Mouse (Mus musculus): ENCODE measurements around the gene Acvrl1.

Gene Acvrl1

GRCm38 (mm10) chr15:101126876-101127544, 1.3 kb upstream of the Acvrl1 start:
- no peak for TF ChIP-seq GATA4 (IDR thresholded peaks at IDR 0.05; ENCODE audit: insufficient replicate concordance, low read length)

DNA sequence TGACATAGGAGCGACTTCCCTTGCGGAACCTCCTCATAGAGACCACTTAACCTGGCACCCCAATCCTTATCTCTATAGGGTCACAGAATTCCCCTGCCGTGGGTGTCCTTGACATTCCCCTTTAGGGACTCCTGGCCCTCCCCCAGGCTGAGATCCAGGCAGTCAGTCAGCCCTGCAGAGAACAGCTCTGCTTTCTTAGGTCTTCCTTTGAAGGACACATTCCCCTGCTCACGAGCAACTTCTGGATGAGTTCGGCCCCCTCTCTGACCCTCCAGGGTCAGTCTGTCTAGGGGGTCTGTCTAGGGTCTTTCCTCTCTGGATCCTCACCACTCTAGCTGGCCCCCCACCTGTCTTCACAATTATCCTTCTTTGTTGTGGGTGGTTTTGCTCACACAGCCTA, 1.1 kb downstream of the Acvrl1 start:
- TF ChIP-seq GATA4 (IDR thresholded peaks at IDR 0.05; ENCODE audit: insufficient replicate concordance, low read length) = no peak

DNA sequence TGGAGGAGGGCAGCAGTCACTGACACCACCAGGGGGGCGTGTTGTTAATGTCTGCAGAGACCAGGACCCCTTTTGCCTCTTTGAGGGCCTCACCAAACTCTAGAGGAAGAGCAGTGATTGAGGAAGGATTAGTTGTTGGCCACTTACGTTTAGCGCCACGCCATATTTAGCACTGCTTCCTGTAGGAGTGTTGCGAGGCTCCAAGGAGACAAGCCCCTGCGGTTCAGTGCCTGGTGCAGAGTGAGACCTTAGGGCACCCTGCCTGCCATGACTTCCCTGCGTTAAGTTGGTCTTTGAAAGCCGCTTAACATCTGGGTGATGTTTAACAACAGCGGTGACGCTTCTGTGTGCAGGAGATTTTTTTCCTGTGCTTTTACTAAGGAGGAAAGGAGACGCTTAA, 3.2 kb downstream of the Acvrl1 start:
- TF ChIP-seq GATA4 (IDR thresholded peaks at IDR 0.05; ENCODE audit: insufficient replicate concordance, low read length) = no peak

DNA sequence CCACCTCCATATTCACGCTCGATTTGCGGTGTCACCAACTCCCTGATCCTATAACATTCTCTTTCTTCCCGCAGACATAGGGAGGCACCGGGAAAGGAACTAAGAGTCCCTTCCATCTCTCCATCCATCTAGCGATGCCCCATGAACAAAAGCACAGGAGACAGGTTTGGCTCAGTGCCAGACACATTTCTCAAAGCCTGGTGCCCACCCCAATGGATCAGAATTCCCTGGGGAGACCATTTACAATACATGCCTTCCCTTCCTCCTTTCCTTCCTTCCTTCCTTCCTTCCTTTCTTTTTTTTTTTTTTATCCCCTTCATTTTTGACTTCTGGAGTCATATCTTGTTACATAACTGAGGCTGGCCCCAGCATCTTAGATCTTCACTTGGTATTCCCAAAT, 3.7 kb downstream of the Acvrl1 start:
- TF ChIP-seq GATA4 (IDR thresholded peaks at IDR 0.05; ENCODE audit: insufficient replicate concordance, low read length) = no peak

DNA sequence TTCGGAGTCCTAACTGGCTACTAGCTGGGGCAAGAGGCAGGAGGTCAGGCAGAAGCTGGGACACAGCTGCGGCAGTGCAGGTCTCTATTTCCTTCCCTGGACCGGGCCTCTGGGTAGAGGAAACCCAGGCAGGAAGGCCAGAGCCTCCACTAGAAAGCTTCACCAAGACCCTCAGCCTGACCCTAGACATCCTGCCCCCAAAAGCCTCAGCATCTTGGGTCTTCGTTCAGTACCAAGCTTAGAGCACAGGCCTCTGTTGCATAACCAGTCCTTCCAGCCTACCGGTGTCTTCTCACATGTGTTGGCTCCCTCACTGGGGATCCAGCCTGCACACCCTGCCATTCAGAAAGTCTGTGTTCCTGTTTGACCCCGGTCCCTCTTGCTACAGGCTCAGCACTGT, 4.4 kb downstream of the Acvrl1 start:
- no peak for TF ChIP-seq GATA4 (IDR thresholded peaks at IDR 0.05; ENCODE audit: insufficient replicate concordance, low read length)

- TF ChIP-seq GATA4 (IDR thresholded peaks at IDR 0.05; ENCODE audit: insufficient replicate concordance, low read length) = no peak
Measured at GRCm38 (mm10) chr15:101133993-101134704, 5.8 kb downstream of the Acvrl1 start.

- TF ChIP-seq GATA4 (IDR thresholded peaks at IDR 0.05; ENCODE audit: insufficient replicate concordance, low read length) = no peak
Measured at GRCm38 (mm10) chr15:101135405-101135804, 7.1 kb downstream of the Acvrl1 start.

DNA sequence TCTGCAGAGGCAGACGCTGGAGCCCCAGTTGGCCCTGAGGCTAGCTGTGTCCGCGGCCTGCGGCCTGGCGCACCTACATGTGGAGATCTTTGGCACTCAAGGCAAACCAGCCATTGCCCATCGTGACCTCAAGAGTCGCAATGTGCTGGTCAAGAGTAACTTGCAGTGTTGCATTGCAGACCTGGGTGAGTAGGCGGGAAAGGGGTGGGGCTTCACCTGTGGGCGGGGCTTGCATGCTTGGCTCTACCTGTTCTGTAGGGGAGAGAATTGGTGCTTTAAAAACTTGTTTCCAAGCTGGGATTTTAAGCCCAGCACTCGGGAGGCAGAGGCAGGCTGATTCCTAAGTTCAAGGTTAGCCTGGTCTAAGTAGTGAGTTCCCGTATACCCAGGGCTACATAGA, 9.1 kb downstream of the Acvrl1 start:
- TF ChIP-seq GATA4 (IDR thresholded peaks at IDR 0.05; ENCODE audit: insufficient replicate concordance, low read length) = no peak

DNA sequence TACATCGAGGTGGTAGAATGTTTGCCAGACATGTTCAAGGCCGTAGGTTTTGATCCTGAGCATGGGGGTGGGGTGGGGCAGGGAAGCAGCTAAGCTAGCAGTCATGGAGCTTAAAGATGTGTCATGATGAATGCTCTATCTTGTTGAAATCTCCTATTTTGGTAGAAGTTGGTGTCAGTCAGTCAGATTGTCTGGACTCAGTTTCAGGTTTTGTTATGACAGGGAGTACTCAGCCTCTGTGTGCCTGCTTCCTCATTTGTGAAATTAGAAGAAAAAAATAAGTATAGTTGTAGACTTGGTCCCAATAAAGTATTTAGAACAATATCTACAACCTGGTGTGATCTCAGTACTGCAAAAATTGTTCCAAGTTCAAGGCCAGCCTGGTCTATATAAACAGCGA, 10.4 kb downstream of the Acvrl1 start:
- TF ChIP-seq GATA4 (IDR thresholded peaks at IDR 0.05; ENCODE audit: insufficient replicate concordance, low read length) = no peak

DNA sequence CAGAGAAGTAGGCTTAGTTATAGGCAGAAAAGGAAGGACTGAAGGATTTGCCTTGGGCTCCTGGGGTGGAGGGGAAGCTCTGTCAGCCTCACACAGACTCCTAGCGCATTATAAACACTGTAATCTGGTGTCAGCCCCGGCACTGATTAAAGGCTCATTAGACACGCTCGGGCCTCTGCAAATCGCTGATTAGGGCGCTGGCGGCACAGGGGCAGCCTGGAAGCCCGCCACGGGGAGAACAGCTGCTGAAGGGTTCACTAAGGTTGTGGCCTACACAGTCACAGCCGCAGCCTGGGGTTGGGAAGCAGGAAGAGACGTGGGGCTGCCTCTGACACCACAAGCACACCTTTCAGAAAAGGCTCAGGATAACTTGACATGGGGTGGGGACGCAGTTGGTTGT, 11.6 kb downstream of the Acvrl1 start:
- TF ChIP-seq GATA4 (IDR thresholded peaks at IDR 0.05; ENCODE audit: insufficient replicate concordance, low read length) = peak; percentile 87; the same call in 1 of the 2 replicates

DNA sequence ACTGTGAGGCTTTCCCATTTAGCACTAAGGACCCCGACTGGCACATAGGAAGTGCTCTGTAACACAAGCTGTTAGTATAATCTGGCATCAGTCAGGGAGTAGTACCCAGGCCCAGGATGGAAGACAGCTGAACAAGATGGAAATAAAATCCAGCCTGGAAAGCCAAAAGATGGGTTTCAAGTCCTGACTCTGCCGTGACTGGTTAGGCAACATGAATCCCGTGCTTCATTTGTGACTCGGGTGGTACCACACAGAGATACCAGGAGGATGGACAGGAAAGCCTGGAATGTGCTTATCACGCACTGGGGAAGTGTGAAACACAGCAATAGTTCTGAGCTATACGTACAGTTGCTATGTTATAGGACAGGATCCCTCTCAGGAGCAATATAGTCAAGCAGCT, 12.3 kb downstream of the Acvrl1 start:
- no peak for TF ChIP-seq GATA4 (IDR thresholded peaks at IDR 0.05; ENCODE audit: insufficient replicate concordance, low read length)

DNA sequence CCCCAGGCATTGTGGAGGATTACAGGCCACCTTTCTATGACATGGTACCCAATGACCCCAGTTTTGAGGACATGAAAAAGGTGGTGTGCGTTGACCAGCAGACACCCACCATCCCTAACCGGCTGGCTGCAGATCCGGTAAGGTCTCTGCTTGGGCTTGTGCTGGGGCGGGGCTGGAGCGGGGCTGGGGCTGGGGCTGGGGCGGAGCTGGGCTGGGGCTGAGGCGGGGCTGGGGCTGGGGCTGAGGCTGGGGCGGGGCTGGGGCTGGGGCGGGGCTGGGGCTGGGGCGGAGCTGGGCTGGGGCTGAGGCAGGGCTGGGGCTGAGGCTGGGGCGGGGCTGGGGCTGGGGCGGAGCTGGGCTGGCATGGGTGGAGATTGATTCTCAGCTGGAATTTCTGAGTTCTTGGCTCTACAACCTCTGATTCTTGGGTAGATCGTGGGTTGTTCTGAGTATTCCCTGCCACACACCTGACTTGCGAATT, 12.8 kb downstream of the Acvrl1 start:
- TF ChIP-seq GATA4 (IDR thresholded peaks at IDR 0.05; ENCODE audit: insufficient replicate concordance, low read length) = no peak

DNA sequence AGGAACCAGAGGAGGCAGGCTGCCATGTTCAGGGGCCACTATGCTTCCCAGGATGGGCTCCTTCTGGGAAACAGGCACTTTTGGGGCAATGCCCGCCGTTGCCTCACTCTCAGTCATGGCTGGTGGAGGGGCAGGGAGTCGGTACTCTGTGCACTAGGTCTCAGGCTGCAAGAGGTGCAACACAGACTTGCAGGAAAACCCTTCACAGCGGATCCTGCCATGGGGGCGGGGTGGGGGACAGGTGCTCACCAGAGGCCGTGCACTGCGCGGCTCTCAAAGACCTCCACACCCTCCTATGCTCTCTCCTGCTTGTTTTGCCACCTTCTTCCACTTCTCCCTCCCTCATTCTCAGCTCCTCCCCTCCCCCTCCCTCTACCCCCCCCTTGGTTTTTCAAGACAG, 14.3 kb downstream of the Acvrl1 start:
- no peak for TF ChIP-seq GATA4 (IDR thresholded peaks at IDR 0.05; ENCODE audit: insufficient replicate concordance, low read length)

DNA sequence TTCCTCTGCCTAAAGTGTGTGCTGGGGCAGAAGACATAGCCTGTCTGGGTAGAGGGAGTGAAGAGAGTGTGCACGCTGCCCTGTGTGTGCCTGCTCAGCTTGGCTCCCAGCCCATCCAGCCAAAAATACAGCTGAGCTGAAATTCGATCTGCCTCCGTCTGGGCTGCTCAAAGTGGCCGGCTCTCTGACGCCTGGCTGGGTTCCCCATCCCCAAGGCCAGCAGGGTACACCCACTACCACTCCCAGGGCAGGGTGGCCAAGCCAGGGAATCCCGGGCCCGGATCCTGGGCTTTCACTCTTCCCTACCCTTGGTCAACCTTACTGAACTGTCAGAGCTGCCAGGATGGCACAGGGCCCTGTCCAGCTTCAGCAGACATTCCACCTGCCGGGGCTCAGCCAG, 15.2 kb downstream of the Acvrl1 start:
- no peak for TF ChIP-seq GATA4 (IDR thresholded peaks at IDR 0.05; ENCODE audit: insufficient replicate concordance, low read length)

- no peak for TF ChIP-seq GATA4 (IDR thresholded peaks at IDR 0.05; ENCODE audit: insufficient replicate concordance, low read length)
Measured at GRCm38 (mm10) chr15:101144176-101144575, 15.9 kb downstream of the Acvrl1 start.

- no peak for TF ChIP-seq GATA4 (IDR thresholded peaks at IDR 0.05; ENCODE audit: insufficient replicate concordance, low read length)
Measured at GRCm38 (mm10) chr15:101144779-101145178, 16.5 kb downstream of the Acvrl1 start.

Measured in liver, adult (tissue).